Mouse (Mus musculus) MEL (cell line): ENCODE results near the gene Cemip. TPM values are rescaled to one million over a fixed set of nuclear protein-coding genes. Genes with fewer than 3 reads are reported as not detected.
"Not testable (repeated sequence)": the region's sequence is repeated elsewhere in the genome, so short reads cannot be mapped to it uniquely, and the experiment has no call there.

Experiments
- DNase-seq: peaks from one replicate; pipeline ENCODE4 v3.0.0; 2011; ENCODE audit warnings: low read depth, low spot score
- H3K27ac ChIP-seq: 2 replicates; pipeline ENCODE4 v1.5.1; 2012; ENCODE audit warnings: low read depth, mild to moderate bottlenecking, control low read depth, low read length, moderate library complexity; ENCODE audit not compliant: control insufficient read depth
- H3K27me3 ChIP-seq, 2 experiments: fragments of 150-350 bp in 1 of 2; sonication (generic) in 1 of 2; 2 replicates each; pipeline ENCODE4 v1.6.1; 2012; ENCODE audit warnings: low read length in 2 of 2, mild to moderate bottlenecking in 2 of 2, improper control_type of control experiment in 1 of 2, moderate library complexity in 1 of 2; ENCODE audit not compliant: insufficient read depth in 2 of 2, control insufficient read depth in 1 of 2
- H3K36me3 ChIP-seq, 2 experiments: 2 replicates each; pipeline ENCODE4 v1.6.1; 2012 to 2014; ENCODE audit warnings: low read length in 2 of 2, improper control_type of control experiment in 1 of 2, inconsistent platforms in 1 of 2, mild to moderate bottlenecking in 1 of 2; ENCODE audit not compliant: insufficient read depth in 2 of 2, control insufficient read depth in 1 of 2
- H3K4me1 ChIP-seq, 2 experiments: fragments of 150-350 bp in 1 of 2; sonication (generic) in 1 of 2; 2 replicates each; pipeline ENCODE4 v1.6.1; 2012; ENCODE audit warnings: low read length in 2 of 2, improper control_type of control experiment in 1 of 2, mild to moderate bottlenecking in 1 of 2; ENCODE audit not compliant: insufficient read depth in 2 of 2, control insufficient read depth in 1 of 2
- H3K4me3 ChIP-seq, 2 experiments: fragments of 150-350 bp in 1 of 2; sonication (generic) in 1 of 2; 2 replicates each; pipeline ENCODE4 v1.5.1; 2012; ENCODE audit warnings: low read depth in 2 of 2, low read length in 2 of 2, mild to moderate bottlenecking in 2 of 2, moderate library complexity in 2 of 2, control low read depth in 1 of 2, improper control_type of control experiment in 1 of 2; ENCODE audit not compliant: control insufficient read depth in 1 of 2, insufficient read depth in 1 of 2
- H3K79me2 ChIP-seq: 2 replicates; pipeline ENCODE4 v1.6.1; 2012; ENCODE audit warnings: mild to moderate bottlenecking, low read length, moderate library complexity; ENCODE audit not compliant: control insufficient read depth, poor library complexity, insufficient read depth
- H3K9ac ChIP-seq: 2 replicates; pipeline ENCODE4 v1.6.1; 2012; ENCODE audit warnings: low read depth, mild to moderate bottlenecking, control low read depth, low read length, moderate library complexity; ENCODE audit not compliant: control insufficient read depth, poor library complexity, severe bottlenecking
- H3K9me3 ChIP-seq: fragments of 150-350 bp; sonication (generic); replicated peaks from 2 replicates; pipeline ENCODE4 v1.6.1; 2012; ENCODE audit warnings: mild to moderate bottlenecking, low read length, improper control_type of control experiment, moderate library complexity; ENCODE audit not compliant: insufficient read depth
- BHLHE40 ChIP-seq: IDR thresholded peaks from 2 replicates; pipeline ENCODE4 v1.6.1; 2012; ENCODE audit warnings: low read depth, mild to moderate bottlenecking, inconsistent platforms, low read length, improper control_type of control experiment, borderline replicate concordance
- CTCF ChIP-seq, 3 experiments: IDR thresholded peaks in 2 of 3; conservative IDR thresholded peaks in 1 of 3; 2 replicates each; pipeline ENCODE4 v1.5.1; 2011 to 2012; ENCODE audit warnings: low read length in 3 of 3, low read depth in 2 of 3, mild to moderate bottlenecking in 2 of 3, improper control_type of control experiment in 1 of 3, inconsistent platforms in 1 of 3, mixed read lengths in 1 of 3, moderate library complexity in 1 of 3; ENCODE audit not compliant: control insufficient read depth in 1 of 3, insufficient read depth in 1 of 3, poor library complexity in 1 of 3, severe bottlenecking in 1 of 3
- ELF1 ChIP-seq: IDR thresholded peaks from 2 replicates; pipeline ENCODE4 v1.6.1; 2014; ENCODE audit warnings: low read depth, mild to moderate bottlenecking, inconsistent platforms, low read length, improper control_type of control experiment, moderate library complexity
- EP300 ChIP-seq, 2 experiments: IDR thresholded peaks; 2 replicates each; pipeline ENCODE4 v1.6.1; 2011; ENCODE audit warnings: improper control_type of control experiment in 2 of 2, low read length in 2 of 2, low read depth in 1 of 2, mild to moderate bottlenecking in 1 of 2
- ETS1 ChIP-seq: IDR thresholded peaks from 2 replicates; pipeline ENCODE4 v1.6.1; 2012; ENCODE audit warnings: low read depth, mild to moderate bottlenecking, inconsistent platforms, low read length, improper control_type of control experiment, moderate library complexity
- GATA1 ChIP-seq: IDR thresholded peaks from 2 replicates; pipeline ENCODE4 v1.6.1; 2011; ENCODE audit warnings: low read depth, low read length, improper control_type of control experiment
- JUND ChIP-seq: IDR thresholded peaks from 2 replicates; pipeline ENCODE4 v1.6.1; 2011; ENCODE audit warnings: low read depth, mild to moderate bottlenecking, improper control_type of control experiment, low read length
- KAT2A ChIP-seq: conservative IDR thresholded peaks from 2 replicates; pipeline ENCODE4 v1.6.1; 2012; ENCODE audit warnings: low read depth, low read length, improper control_type of control experiment, inconsistent platforms
- MAZ ChIP-seq: IDR thresholded peaks from 2 replicates; pipeline ENCODE4 v1.6.1; 2012; ENCODE audit warnings: low read depth, mild to moderate bottlenecking, inconsistent platforms, low read length, improper control_type of control experiment
- MEF2A ChIP-seq: IDR thresholded peaks from 2 replicates; pipeline ENCODE4 v1.6.1; 2014; ENCODE audit warnings: low read depth, mild to moderate bottlenecking, inconsistent platforms, low read length, improper control_type of control experiment; ENCODE audit not compliant: poor library complexity, insufficient replicate concordance, severe bottlenecking; ENCODE audit errors: extremely low read depth
- MYB ChIP-seq: IDR thresholded peaks from 2 replicates; pipeline ENCODE4 v1.6.1; 2011; ENCODE audit warnings: mild to moderate bottlenecking, low read depth, low read length, improper control_type of control experiment
- MYC ChIP-seq: IDR thresholded peaks from 2 replicates; pipeline ENCODE4 v1.6.1; 2011; ENCODE audit warnings: low read depth, mild to moderate bottlenecking, low read length, improper control_type of control experiment, moderate library complexity
- POLR2A ChIP-seq, 2 experiments: IDR thresholded peaks; 2 replicates each; pipeline ENCODE4 v1.6.1; 2011 to 2012; ENCODE audit warnings: low read length in 2 of 2, mild to moderate bottlenecking in 2 of 2, control low read depth in 1 of 2, improper control_type of control experiment in 1 of 2, low read depth in 1 of 2, moderate library complexity in 1 of 2; ENCODE audit not compliant: control insufficient read depth in 1 of 2, insufficient read depth in 1 of 2, poor library complexity in 1 of 2
- POLR2AphosphoS5 ChIP-seq: IDR thresholded peaks from 2 replicates; pipeline ENCODE4 v1.6.1; 2012; ENCODE audit warnings: low read depth, borderline replicate concordance, mild to moderate bottlenecking, inconsistent platforms, low read length, moderate library complexity, mixed read lengths
- RAD21 ChIP-seq: IDR thresholded peaks from 2 replicates; pipeline ENCODE4 v1.6.1; 2011; ENCODE audit warnings: mild to moderate bottlenecking, low read depth, low read length, improper control_type of control experiment
- RCOR1 ChIP-seq: IDR thresholded peaks from 2 replicates; pipeline ENCODE4 v1.6.1; 2012; ENCODE audit warnings: low read depth, mild to moderate bottlenecking, inconsistent platforms, low read length, improper control_type of control experiment
- SIN3A ChIP-seq: IDR thresholded peaks from 2 replicates; pipeline ENCODE4 v1.6.1; 2012; ENCODE audit warnings: low read length, improper control_type of control experiment, inconsistent platforms
- SMC3 ChIP-seq: IDR thresholded peaks from 2 replicates; pipeline ENCODE4 v1.6.1; 2011; ENCODE audit warnings: low read depth, low read length, improper control_type of control experiment
- TCF12 ChIP-seq: IDR thresholded peaks from 2 replicates; pipeline ENCODE4 v1.6.1; 2014; ENCODE audit warnings: low read depth, mild to moderate bottlenecking, inconsistent platforms, low read length, improper control_type of control experiment, moderate library complexity
- USF1 ChIP-seq: IDR thresholded peaks from 2 replicates; pipeline ENCODE4 v1.6.1; 2014; ENCODE audit warnings: low read depth, mild to moderate bottlenecking, inconsistent platforms, low read length, improper control_type of control experiment, moderate library complexity
- USF2 ChIP-seq, 2 experiments: IDR thresholded peaks; 2 replicates each; pipeline ENCODE4 v1.6.1; 2011 to 2012; ENCODE audit warnings: improper control_type of control experiment in 2 of 2, low read length in 2 of 2, borderline replicate concordance in 1 of 2, inconsistent platforms in 1 of 2, low read depth in 1 of 2, mild to moderate bottlenecking in 1 of 2; ENCODE audit not compliant: insufficient read depth in 1 of 2
- ZC3H11A ChIP-seq: IDR thresholded peaks from 2 replicates; pipeline ENCODE4 v1.6.1; 2012; ENCODE audit warnings: low read depth, mild to moderate bottlenecking, inconsistent platforms, low read length, improper control_type of control experiment
- ZMIZ1 ChIP-seq: IDR thresholded peaks from 2 replicates; pipeline ENCODE4 v1.6.1; 2012; ENCODE audit warnings: low read depth, mild to moderate bottlenecking, inconsistent platforms, low read length, improper control_type of control experiment, moderate library complexity
- ZNF384 ChIP-seq: IDR thresholded peaks from 2 replicates; pipeline ENCODE4 v1.6.1; 2012; ENCODE audit warnings: low read depth, mild to moderate bottlenecking, inconsistent platforms, low read length, improper control_type of control experiment
- polyA plus RNA-seq, 2 experiments: library from polyadenylated mRNA; stranded (reverse) in 1 of 2; unstranded in 1 of 2; fragments of >175 nt in 1 of 2; fragments of >200 nt in 1 of 2; gene quantifications; 2 replicates each; pipeline versions ENCODE4 v1.2.1 to v1.2.4; 2012; ENCODE audit warnings: low replicate concordance in 2 of 2, low read depth in 1 of 2; ENCODE audit not compliant: insufficient read length in 2 of 2, insufficient read depth in 1 of 2, missing spikeins in 1 of 2
- total RNA-seq: library from RNA; depleted of rRNA; stranded (reverse); fragments of 300-350 nt; gene quantifications from 2 replicates; pipeline ENCODE4 v1.2.3, GENCODE M21; 2012

Cemip gene
- total and polyA plus RNA-seq, 3 experiments = not detected

GRCm38 (mm10) chr7:84123651-84124050, 37.3 kb upstream of the Cemip start:
- H3K27ac ChIP-seq, H3K27me3 ChIP-seq, H3K4me3 ChIP-seq: not testable (repeated sequence)
- H3K4me1 ChIP-seq = peaks cover 23 to 44% of the 10 kb centered on the region in 2 experiments
- peaks cover 0 to 52% of the 10 kb centered on the region in 2 experiments; a peak in 2 of 4 replicates for H3K36me3 ChIP-seq
- TF ChIP-seq ZNF384 = peak; percentile 57; the same call in 1 of the 2 replicates
- TF ChIP-seq, all 39 proteins: peak for 1; not testable (repeated sequence) for 38
- peaks cover 69% of the 10 kb centered on the region for H3K79me2 ChIP-seq
- not testable (repeated sequence) for H3K9ac ChIP-seq, DNase-seq, H3K9me3 ChIP-seq

DNA sequence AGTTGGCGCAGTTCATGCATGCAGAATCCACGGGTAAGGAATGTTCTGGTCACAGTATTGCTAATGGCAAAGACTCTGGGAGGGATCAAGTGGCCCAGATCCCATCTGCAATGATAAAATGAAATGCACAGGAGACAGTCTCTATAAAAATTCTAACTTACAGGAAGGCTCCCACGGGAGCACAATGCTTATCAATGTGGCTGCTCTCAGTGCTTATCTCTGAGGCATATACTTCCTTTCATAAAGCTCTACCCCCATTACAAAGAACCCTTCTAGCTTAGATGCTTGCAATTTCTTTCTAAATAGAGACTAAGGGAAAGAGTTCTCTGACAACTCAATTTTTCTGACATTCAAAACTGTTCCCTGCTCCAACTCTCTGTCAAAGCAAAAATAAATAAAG, 35.5 kb upstream of the Cemip start:
- no peaks in the 10 kb centered on the region for H3K27me3 ChIP-seq
- peak; percentile 84 to 93 for TF ChIP-seq EP300 (IDR thresholded peaks at IDR 0.05; ENCODE audit: low read depth in 1 of 2, low read length in 2 of 2)
- no peak for TF ChIP-seq MYB
- peak; percentile 79 for TF ChIP-seq ETS1
- TF ChIP-seq MAZ = peak; percentile 77
- no peak for TF ChIP-seq POLR2AphosphoS5
- 0 out of 2 replicates have a peak, but pooled peaks have one; percentile 15 for TF ChIP-seq JUND
- no peak for TF ChIP-seq KAT2A
- 0 out of 2 replicates have a peak, but pooled peaks have one; percentile 14 for TF ChIP-seq ZC3H11A
- no peak for TF ChIP-seq MEF2A
- no peak for TF ChIP-seq CTCF (IDR thresholded peaks at IDR 0.05 in 2 of 3, conservative IDR thresholded peaks at IDR 0.05 in 1 of 3; ENCODE audit: control insufficient read depth in 1 of 3, insufficient read depth in 1 of 3, low read depth in 2 of 3, low read length in 3 of 3, poor library complexity in 1 of 3, severe bottlenecking in 1 of 3)
- 0 out of 2 replicates have a peak, but pooled peaks have one; percentile 42 for TF ChIP-seq BHLHE40
- TF ChIP-seq TCF12 = peak; percentile 82
- peak; percentile 95 for TF ChIP-seq GATA1
- TF ChIP-seq SMC3 = no peak
- no peak for TF ChIP-seq USF2 (IDR thresholded peaks at IDR 0.05; ENCODE audit: borderline replicate concordance in 1 of 2, insufficient read depth in 1 of 2, low read depth in 1 of 2, low read length in 2 of 2)
- 0 out of 2 replicates have a peak, but pooled peaks have one; percentile 15 for TF ChIP-seq MYC
- TF ChIP-seq USF1 = no peak
- peak; percentile 68 for TF ChIP-seq SIN3A
- TF ChIP-seq ELF1 = 0 out of 2 replicates have a peak, but pooled peaks have one; percentile 27
- TF ChIP-seq ZMIZ1 = no peak
- TF ChIP-seq RAD21 = no peak
- TF ChIP-seq RCOR1 = peak; percentile 71
- no peak for TF ChIP-seq POLR2A (IDR thresholded peaks at IDR 0.05; ENCODE audit: control insufficient read depth in 1 of 2, insufficient read depth in 1 of 2, low read depth in 1 of 2, low read length in 2 of 2, poor library complexity in 1 of 2)
- H3K36me3 ChIP-seq = peaks cover 0 to 52% of the 10 kb centered on the region in 2 experiments; a peak in 2 of 4 replicates
- DNase-seq = peak; percentile 45
- H3K4me3 ChIP-seq = no peak overlapping the region; a peak in 1 of 4 replicates
- H3K9ac ChIP-seq = no peak overlapping the region
- H3K9me3 ChIP-seq = no peaks in the 10 kb centered on the region
- peaks cover 62% of the 10 kb centered on the region for H3K79me2 ChIP-seq
- peak overlapping the region; percentile 45; the same call in 1 of the 2 replicates for H3K27ac ChIP-seq
- H3K4me1 ChIP-seq = peaks cover 23 to 44% of the 10 kb centered on the region in 2 experiments
